Mouse (Mus musculus) small intestine, adult 2 months (tissue): Measurements from ENCODE around the gene Gabarapl2. TPM values are rescaled to one million over a fixed set of nuclear protein-coding genes. Genes with fewer than 3 reads are reported as not detected.

Experiments
- H3K27ac ChIP-seq: fragments of 200-500 bp; 2 replicates; pipeline ENCODE4 v1.5.1; 2012; ENCODE audit warnings: low read depth, low read length, control low read depth, inconsistent platforms; ENCODE audit not compliant: insufficient read depth
- H3K27me3 ChIP-seq: fragments of 200-500 bp; 2 replicates; pipeline ENCODE4 v1.6.1; 2012; ENCODE audit warnings: mild to moderate bottlenecking, moderate library complexity, low read length, inconsistent platforms; ENCODE audit not compliant: control insufficient read depth, insufficient read depth
- H3K36me3 ChIP-seq: fragments of 200-500 bp; 2 replicates; pipeline ENCODE4 v1.6.1; 2012; ENCODE audit warnings: mild to moderate bottlenecking, low read length, control low read depth, inconsistent platforms; ENCODE audit not compliant: control insufficient read depth, insufficient read depth
- H3K4me1 ChIP-seq: fragments of 200-500 bp; 2 replicates; pipeline ENCODE4 v1.6.1; 2012; ENCODE audit warnings: low read length, inconsistent platforms, mixed read lengths; ENCODE audit not compliant: control insufficient read depth, insufficient read depth, insufficient read length
- H3K4me3 ChIP-seq: fragments of 200-500 bp; 2 replicates; pipeline ENCODE4 v1.5.1; 2012; ENCODE audit warnings: low read depth, mild to moderate bottlenecking, control low read depth, inconsistent platforms, low read length, moderate library complexity
- CTCF ChIP-seq: fragments of 200-500 bp; IDR thresholded peaks from 2 replicates; pipeline ENCODE4 v1.5.1; 2012; ENCODE audit warnings: low read depth, mild to moderate bottlenecking, control low read depth, inconsistent platforms, low read length, moderate library complexity, mixed read lengths; ENCODE audit not compliant: insufficient replicate concordance, insufficient read length; ENCODE audit errors: extremely low read depth
- POLR2A ChIP-seq: fragments of 200-500 bp; IDR thresholded peaks from 2 replicates; pipeline ENCODE4 v1.6.1; 2012; ENCODE audit warnings: low read depth, mild to moderate bottlenecking, control low read depth, inconsistent platforms, low read length, moderate library complexity
- WGBS: fragments of 180-500 bp; shearing (Covaris S2); methylation state at CpG from one replicate; pipeline ENCODE4 v1.1.7; 2018; 5-methylcytosine and 5-hydroxymethylcytosine counted together
- polyA plus RNA-seq: library from polyadenylated mRNA; depleted of rRNA; stranded (reverse); fragments of >200 nt; gene quantifications from 2 replicates; pipeline ENCODE4 v1.2.3, GENCODE M21; 2012; rRNA removed

The Gabarapl2 gene
- polyA plus RNA-seq, 1 experiment: 14.1 TPM

DNA sequence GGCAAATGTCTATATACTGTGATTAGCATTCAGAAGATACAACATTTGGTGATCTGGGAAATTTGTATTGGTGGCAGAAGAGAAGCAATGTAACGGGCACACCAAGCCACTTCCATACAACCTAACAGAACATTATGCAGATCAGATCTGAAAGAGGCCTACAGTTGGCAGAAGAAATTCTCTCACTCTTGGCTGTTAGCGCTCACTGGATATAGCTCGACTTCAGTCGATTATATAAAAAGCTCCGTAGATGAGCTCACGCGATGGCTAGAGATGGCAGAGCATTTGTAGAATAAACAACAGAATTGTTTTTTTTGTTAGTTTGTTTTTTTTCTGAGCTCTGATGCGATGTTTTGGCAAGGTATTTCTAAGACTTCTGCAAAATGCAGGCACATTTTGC is 50.8 kb downstream of the Gabarapl2 start:
- 41% methylated on average over 8 of the region's 8 CpGs for WGBS
- H3K36me3 ChIP-seq: peaks cover 32% of the 10 kb centered on the region
- no peak overlapping the region for H3K4me3 ChIP-seq

GRCm38 (mm10) chr8:111992013-111992702 is 51.7 kb downstream of the Gabarapl2 start, which contains the start of gene Adat1:
TSS of gene Adat1 (minus strand) at chr8:111992302.
- Histone ChIP-seq H3K36me3 (peaks cover 37% of the 10 kb centered on the region), H3K27me3 (no peaks in the 10 kb centered on the region), H3K4me1 (no peaks in the 10 kb centered on the region), H3K27ac (no peak within 1 kb of the TSS), H3K4me3 (peak within 1 kb of the TSS; percentile 88)
- TF ChIP-seq POLR2A (peak; percentile 26; the same call in 1 of the 2 replicates), CTCF (no peak)
- 2% methylated on average over 33 of the region's 33 CpGs for WGBS

More for the DNA sequence above, 50.8 kb downstream of the Gabarapl2 start:
- no peaks in the 10 kb centered on the region for H3K27me3 ChIP-seq
- TF ChIP-seq POLR2A (no peak), CTCF (no peak)
- no peaks in the 10 kb centered on the region for H3K4me1 ChIP-seq
- no peak overlapping the region for H3K27ac ChIP-seq

DNA sequence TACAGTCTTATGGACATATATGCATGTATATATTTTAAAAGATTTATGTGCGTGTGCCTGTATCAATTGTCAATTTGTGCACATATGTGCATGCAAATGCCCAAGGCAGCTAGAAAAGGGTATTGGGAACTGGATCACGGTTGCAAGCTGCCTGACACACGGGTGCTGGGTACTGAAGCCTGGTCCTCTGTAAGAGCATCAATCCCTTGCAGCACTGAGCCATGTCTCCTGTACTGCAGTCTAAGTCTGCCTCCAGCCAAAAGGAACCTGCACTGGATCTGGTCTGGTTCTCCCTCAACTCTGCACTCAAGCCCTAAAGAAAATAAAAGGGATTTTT is 52.2 kb downstream of the Gabarapl2 start:
- Histone ChIP-seq H3K4me1 (no peaks in the 10 kb centered on the region), H3K27me3 (no peaks in the 10 kb centered on the region), H3K4me3 (no peak overlapping the region), H3K36me3 (peaks cover 40% of the 10 kb centered on the region), H3K27ac (no peak overlapping the region)
- WGBS: 66% methylated on average over 3 of the region's 3 CpGs
- TF ChIP-seq CTCF: no peak
- no peak for TF ChIP-seq POLR2A

Other genes with a start within 250 kb of the Gabarapl2 start
- gene Ctrb1, start 249.7 kb upstream of the Gabarapl2 start, polyA plus RNA-seq: 138 and 67,254 TPM in 2 replicates
- gene Bcar1, start 196.9 kb upstream of the Gabarapl2 start, polyA plus RNA-seq: 84.1 and 251 TPM in 2 replicates
- 0.20 and 0.25 TPM in 2 replicates for gene Cfdp1, start 86.4 kb upstream of the Gabarapl2 start, polyA plus RNA-seq
- gene Tmem170, start 64.0 kb upstream of the Gabarapl2 start, polyA plus RNA-seq: 4.2 and 11.0 TPM in 2 replicates
- gene Chst5, start 30.3 kb upstream of the Gabarapl2 start, polyA plus RNA-seq: 0.09 and 0.15 TPM in 2 replicates
- gene Tmem231, start 6.8 kb upstream of the Gabarapl2 start, polyA plus RNA-seq: 0.89 and 1.5 TPM in 2 replicates
- gene Adat1, start 51.6 kb downstream of the Gabarapl2 start, polyA plus RNA-seq: 0.60 and 0.91 TPM in 2 replicates
- 17.1 and 33.7 TPM in 2 replicates for gene Kars, start 70.6 kb downstream of the Gabarapl2 start, polyA plus RNA-seq
- gene Terf2ip, start 70.7 kb downstream of the Gabarapl2 start, polyA plus RNA-seq: 6.5 and 6.8 TPM in 2 replicates
- gene Gm6793, start 74.3 kb downstream of the Gabarapl2 start, polyA plus RNA-seq: not detected in 2 replicates